Mouse (Mus musculus): ENCODE results near the gene Unc13a. TPM values are rescaled to one million over a fixed set of nuclear protein-coding genes. Genes with fewer than 3 reads are reported as not detected.

Unc13a gene
- polyA plus RNA-seq, 1 experiment, result not detected

- under 1% methylated on average over 71 of the region's 71 CpGs for WGBS
- Histone ChIP-seq H3K4me3 (replicated peaks; ENCODE audit: control insufficient read depth, low read depth, low read length) (peak within 1 kb of the TSS; percentile 80), H3K4me1 (ENCODE audit: control insufficient read depth, insufficient read depth, low read length) (peaks cover 18% of the 10 kb centered on the region), H3K27ac (ENCODE audit: control insufficient read depth, insufficient read depth, low read depth, low read length, poor library complexity) (peak within 1 kb of the TSS; percentile 99)
- no peak for TF ChIP-seq CTCF (IDR thresholded peaks at IDR 0.05; ENCODE audit: control insufficient read depth, insufficient read depth, low read length)
- peak; percentile 88; the same call in 1 of the 2 replicates for TF ChIP-seq POLR2A (IDR thresholded peaks at IDR 0.05; ENCODE audit: borderline replicate concordance, control insufficient read depth, low read depth, low read length)
These were observed 79.8 kb downstream of the Unc13a start, which contains the start of gene Pgls for GRCm38 (mm10) chr8:71591471-71592373. TSS of gene Pgls (plus strand) at chr8:71592176.

GRCm38 (mm10) chr8:71591017-71591416 lies 80.5 kb downstream of the Unc13a start:
- WGBS, result 14% methylated on average over 5 of the region's 5 CpGs
- Histone ChIP-seq H3K27ac (ENCODE audit: control insufficient read depth, insufficient read depth, low read depth, low read length, poor library complexity) (peak overlapping the region; percentile 99), H3K4me1 (ENCODE audit: control insufficient read depth, insufficient read depth, low read length) (peaks cover 16% of the 10 kb centered on the region), H3K4me3 (replicated peaks; ENCODE audit: control insufficient read depth, low read depth, low read length) (peak overlapping the region; percentile 80)
- TF ChIP-seq POLR2A (IDR thresholded peaks at IDR 0.05; ENCODE audit: borderline replicate concordance, control insufficient read depth, low read depth, low read length) (no peak), CTCF (IDR thresholded peaks at IDR 0.05; ENCODE audit: control insufficient read depth, insufficient read depth, low read length) (no peak)

DNA sequence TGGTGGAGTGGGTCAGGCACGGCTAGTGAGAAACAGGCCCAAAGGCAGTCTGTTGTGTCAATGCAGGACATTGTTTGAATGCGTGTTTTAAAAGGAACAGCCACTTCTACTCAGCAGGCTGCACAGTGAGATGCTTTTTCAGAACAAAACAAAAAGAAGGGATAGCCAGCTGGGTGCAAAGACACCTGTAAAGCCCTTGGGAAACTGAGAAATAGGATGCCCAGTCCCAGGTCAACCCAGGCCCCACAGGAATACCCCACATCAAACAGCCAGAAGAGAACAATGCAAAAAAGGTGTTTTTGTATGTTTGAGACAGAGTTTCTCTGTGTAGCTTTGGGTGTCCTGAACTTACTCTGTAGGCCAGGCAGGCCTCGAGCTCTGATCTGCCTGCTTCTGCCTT lies 82.8 kb downstream of the Unc13a start:
- TF ChIP-seq CTCF (IDR thresholded peaks at IDR 0.05; ENCODE audit: control insufficient read depth, insufficient read depth, low read length) (no peak), POLR2A (IDR thresholded peaks at IDR 0.05; ENCODE audit: borderline replicate concordance, control insufficient read depth, low read depth, low read length) (no peak)
- peaks cover 10% of the 10 kb centered on the region for H3K4me1 ChIP-seq (ENCODE audit: control insufficient read depth, insufficient read depth, low read length)
- H3K4me3 ChIP-seq (replicated peaks; ENCODE audit: control insufficient read depth, low read depth, low read length), result no peak overlapping the region
- WGBS, result 83% methylated on average over 3 of the region's 3 CpGs
- no peak overlapping the region for H3K27ac ChIP-seq (ENCODE audit: control insufficient read depth, insufficient read depth, low read depth, low read length, poor library complexity)

GRCm38 (mm10) chr8:71586891-71587290 lies 84.7 kb downstream of the Unc13a start:
- H3K27ac ChIP-seq (ENCODE audit: control insufficient read depth, insufficient read depth, low read depth, low read length, poor library complexity), result no peak overlapping the region
- H3K4me1 ChIP-seq (ENCODE audit: control insufficient read depth, insufficient read depth, low read length), result peaks cover 8% of the 10 kb centered on the region
- 43% methylated on average over 2 of the region's 2 CpGs for WGBS
- TF ChIP-seq POLR2A (IDR thresholded peaks at IDR 0.05; ENCODE audit: borderline replicate concordance, control insufficient read depth, low read depth, low read length) (no peak), CTCF (IDR thresholded peaks at IDR 0.05; ENCODE audit: control insufficient read depth, insufficient read depth, low read length) (peak; percentile 61; the same call in 1 of the 2 replicates)
- H3K4me3 ChIP-seq (replicated peaks; ENCODE audit: control insufficient read depth, low read depth, low read length), result no peak overlapping the region

- no peak overlapping the region for H3K4me3 ChIP-seq (replicated peaks; ENCODE audit: control insufficient read depth, low read depth, low read length)
- no peak for TF ChIP-seq POLR2A (IDR thresholded peaks at IDR 0.05; ENCODE audit: borderline replicate concordance, control insufficient read depth, low read depth, low read length)
- no peaks in the 10 kb centered on the region for H3K4me1 ChIP-seq (ENCODE audit: control insufficient read depth, insufficient read depth, low read length)
- WGBS, result 85% methylated on average over 9 of the region's 9 CpGs
- no peak overlapping the region for H3K27ac ChIP-seq (ENCODE audit: control insufficient read depth, insufficient read depth, low read depth, low read length, poor library complexity)
These were observed 91.4 kb downstream of the Unc13a start for GRCm38 (mm10) chr8:71580201-71580600.

GRCm38 (mm10) chr8:71579476-71579875 lies 92.1 kb downstream of the Unc13a start:
- 84% methylated on average over 14 of the region's 14 CpGs for WGBS
- no peak for TF ChIP-seq CTCF (IDR thresholded peaks at IDR 0.05; ENCODE audit: control insufficient read depth, insufficient read depth, low read length)
- TF ChIP-seq POLR2A (IDR thresholded peaks at IDR 0.05; ENCODE audit: borderline replicate concordance, control insufficient read depth, low read depth, low read length), result no peak
- no peaks in the 10 kb centered on the region for H3K4me1 ChIP-seq (ENCODE audit: control insufficient read depth, insufficient read depth, low read length)
- no peak overlapping the region for H3K27ac ChIP-seq (ENCODE audit: control insufficient read depth, insufficient read depth, low read depth, low read length, poor library complexity)
- no peak overlapping the region for H3K4me3 ChIP-seq (replicated peaks; ENCODE audit: control insufficient read depth, low read depth, low read length)

- 75% methylated on average over 1 of the region's 1 CpGs for WGBS
- TF ChIP-seq POLR2A (IDR thresholded peaks at IDR 0.05; ENCODE audit: borderline replicate concordance, control insufficient read depth, low read depth, low read length), result no peak
- TF ChIP-seq CTCF (IDR thresholded peaks at IDR 0.05; ENCODE audit: control insufficient read depth, insufficient read depth, low read length), result no peak
- no peak overlapping the region for H3K4me3 ChIP-seq (replicated peaks; ENCODE audit: control insufficient read depth, low read depth, low read length)
- H3K27ac ChIP-seq (ENCODE audit: control insufficient read depth, insufficient read depth, low read depth, low read length, poor library complexity), result no peak overlapping the region
- H3K4me1 ChIP-seq (ENCODE audit: control insufficient read depth, insufficient read depth, low read length), result no peaks in the 10 kb centered on the region
These were observed 92.5 kb downstream of the Unc13a start for GRCm38 (mm10) chr8:71579009-71579408.

GRCm38 (mm10) chr8:71577856-71578387 lies 93.6 kb downstream of the Unc13a start:
- H3K4me1 ChIP-seq (ENCODE audit: control insufficient read depth, insufficient read depth, low read length), result no peaks in the 10 kb centered on the region
- 38% methylated on average over 4 of the region's 4 CpGs for WGBS
- no peak overlapping the region for H3K27ac ChIP-seq (ENCODE audit: control insufficient read depth, insufficient read depth, low read depth, low read length, poor library complexity)
- TF ChIP-seq CTCF (IDR thresholded peaks at IDR 0.05; ENCODE audit: control insufficient read depth, insufficient read depth, low read length) (no peak), POLR2A (IDR thresholded peaks at IDR 0.05; ENCODE audit: borderline replicate concordance, control insufficient read depth, low read depth, low read length) (no peak)
- no peak overlapping the region for H3K4me3 ChIP-seq (replicated peaks; ENCODE audit: control insufficient read depth, low read depth, low read length)
